Comparison of ENCODE assay signal across 14 mouse cellular contexts in the genomic region with DNA sequence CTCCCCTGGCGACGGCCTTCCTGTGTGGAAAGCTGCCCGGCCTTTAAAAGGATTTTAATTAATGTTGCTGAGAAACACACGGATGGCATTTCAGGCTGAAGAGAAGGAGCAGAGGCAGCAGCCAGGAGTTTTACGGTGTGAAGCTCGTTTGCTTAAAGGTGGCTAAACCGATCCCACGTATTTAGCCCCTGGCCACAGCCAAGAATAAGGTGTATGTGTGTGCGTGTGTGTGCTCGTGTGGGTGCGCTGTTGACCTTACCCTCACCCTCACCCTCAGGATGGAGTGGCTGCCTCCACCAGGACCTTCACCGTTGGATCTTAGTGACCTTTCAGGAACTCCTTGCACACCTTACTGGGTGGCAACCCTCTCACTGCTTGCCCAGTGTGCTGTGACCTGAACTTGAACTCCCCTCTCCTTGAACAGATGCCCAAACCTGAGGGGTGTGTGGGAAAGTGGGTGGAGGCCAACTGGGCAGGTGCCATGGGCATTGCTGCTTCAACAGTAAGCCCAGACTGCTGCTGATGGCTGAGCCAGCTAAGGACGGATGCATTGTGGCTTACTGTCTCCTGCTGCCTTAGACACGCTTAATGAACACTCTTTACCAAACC.
DNase-seq lines count a peak whose midpoint lies in the region; ATAC-seq lines count a peak whose summit lies in the region.
"Had no signal": no experiment of that assay in that cellular context is flagged by ENCODE, and none has a peak within 500 bp of the region (broad histone marks: within the 10 kb centered on the region; RNA-seq: fewer than 3 reads in every experiment).

No protein-coding gene starts in this region.

- H3K9me3 ChIP-seq in lung, embryonic 16.5 days (ENCODE audit: control insufficient read depth, low read length) = no peaks in the 10 kb centered on the region

- peak; percentile 59 for DNase-seq in adrenal gland, postnatal 14 days
- no peak for DNase-seq in adrenal gland, adult 8-10 months
- peak; percentile 49 for DNase-seq in left cerebral cortex, postnatal 4 days
- DNase-seq in left cerebral cortex, adult 11 months (ENCODE audit: low spot score) = no peak
- DNase-seq in kidney, postnatal 14 days = peak; percentile 45
- DNase-seq in urinary bladder, postnatal 25 days (ENCODE audit: low spot score) = no peak
- no peak for DNase-seq in embryo, embryonic 11 days
- DNase-seq: gastrocnemius, postnatal 25 days; liver, postnatal 0 days; spleen, adult 18-20 months had no signal

- no peak overlapping the region for H3K4me2 ChIP-seq in lung, embryonic 16.5 days (ENCODE audit: low read depth, low read length)

- H3K27me3 ChIP-seq in lung, embryonic 16.5 days (ENCODE audit: control insufficient read depth, insufficient read depth, low read depth, low read length) = no peaks in the 10 kb centered on the region

- no peak overlapping the region for H3K4me3 ChIP-seq in lung, embryonic 16.5 days (ENCODE audit: low read length)
- H3K4me3 ChIP-seq: left cerebral cortex, adult 2 months had no signal

- peak overlapping the region; percentile 52; the same call in 1 of the 2 replicates for H3K27ac ChIP-seq in lung, embryonic 16.5 days (ENCODE audit: low read length)
- H3K27ac ChIP-seq: left cerebral cortex, adult 2 months had no signal

- no peaks in the 10 kb centered on the region for H3K36me3 ChIP-seq in lung, embryonic 16.5 days (ENCODE audit: control insufficient read depth, insufficient read depth, low read length)

- intact Hi-C loops in left cerebral cortex, postnatal 4 days (cut with DNase I) = no loop called here

- 64% methylated on average over 14 of the region's 14 CpGs for WGBS in lung, embryonic 16.5 days

- H3K9ac ChIP-seq in lung, embryonic 16.5 days (ENCODE audit: low read length) = no peak overlapping the region
- H3K9ac ChIP-seq: liver, postnatal 0 days had no signal

- peaks cover 7% of the 10 kb centered on the region for H3K4me1 ChIP-seq in lung, embryonic 16.5 days (replicated peaks; ENCODE audit: control insufficient read depth, insufficient read depth, low read length)

- ATAC-seq in lung, embryonic 16.5 days (ENCODE audit: low read depth) = 0 out of 2 replicates have a peak, but pooled peaks have one; percentile 18
- ATAC-seq: forebrain, embryonic 14.5 days; liver, postnatal 0 days; midbrain, embryonic 16.5 days had no signal

Comparison
In these comparisons a context has a peak if more than half of its experiments do, and no peak if none do; other contexts are left out.
1. DNase-seq: peak in adrenal gland, postnatal 14 days (single experiment), left cerebral cortex, postnatal 4 days (single experiment) and kidney, postnatal 14 days (single experiment); none in adrenal gland, adult 8-10 months (single experiment), left cerebral cortex, adult 11 months (single experiment), urinary bladder, postnatal 25 days (single experiment) and embryo, embryonic 11 days (single experiment).